Mouse (Mus musculus): ENCODE results near the gene Gm20521.

- TF ChIP-seq CTCF (conservative IDR thresholded peaks at IDR 0.05; ENCODE audit: low read length) (peak; percentile 92), NANOG (IDR thresholded peaks at IDR 0.05; ENCODE audit: borderline replicate concordance, low read length) (no peak), POU5F1 (IDR thresholded peaks at IDR 0.05; ENCODE audit: borderline replicate concordance, low read length) (no peak)
Measured at GRCm38 (mm10) chr14:54939434-54940175, 56.4 kb downstream of the Gm20521 start.
